Mouse (Mus musculus): ENCODE measurements around the gene Cpm. TPM values are rescaled to one million over a fixed set of nuclear protein-coding genes. Genes with fewer than 3 reads are reported as not detected.

Cpm gene
- total and polyA plus RNA-seq, 3 experiments: 0.04 to 0.31 (median 0.17) TPM

DNA sequence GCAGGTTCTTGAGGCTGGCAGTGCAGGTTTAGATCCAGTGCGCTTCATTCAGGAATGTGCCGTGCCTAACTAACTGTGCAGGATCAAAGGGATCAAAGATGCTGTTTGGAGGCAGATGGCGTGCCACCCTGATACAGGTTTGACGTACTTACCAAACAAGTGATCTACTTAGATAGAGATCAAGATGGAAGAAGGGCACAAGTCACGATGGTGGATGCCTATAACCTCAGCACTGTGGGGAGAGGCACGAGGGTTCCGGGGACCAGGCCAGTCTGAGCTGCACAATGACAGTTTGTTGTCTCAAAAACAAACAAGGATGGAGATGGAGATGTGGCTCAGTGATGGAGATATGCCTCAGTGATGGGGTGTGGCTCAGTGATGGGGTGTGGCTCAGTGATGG is 21.4 kb downstream of the Cpm start:
- Histone ChIP-seq H3K27ac (ENCODE audit: insufficient read depth, low read depth) (no peak overlapping the region), H3K4me3 (replicated peaks in 1 of 3; ENCODE audit: low read depth in 2 of 3, low read length in 2 of 3, poor library complexity in 1 of 3) (no peak overlapping the region), H3K9me3 (replicated peaks; ENCODE audit: low read length) (no peaks in the 10 kb centered on the region), H3K4me1 (ENCODE audit: control insufficient read depth in 1 of 2, insufficient read depth in 2 of 2) (peaks cover 3 to 27% of the 10 kb centered on the region in 2 experiments; a peak in 3 of 4 replicates), H3K9ac (ENCODE audit: insufficient read depth, low read depth) (no peak overlapping the region), H3K79me2 (replicated peaks; ENCODE audit: control insufficient read depth, extremely low read depth, insufficient read depth, poor library complexity, severe bottlenecking) (no peaks in the 10 kb centered on the region), H3K27me3 (replicated peaks) (no peaks in the 10 kb centered on the region), H3K4me2 (ENCODE audit: insufficient read depth, low read depth, poor library complexity, severe bottlenecking) (no peak overlapping the region), H3K36me3 (replicated peaks in 1 of 2; ENCODE audit: control insufficient read depth in 1 of 2, insufficient read depth in 1 of 2, low read length in 1 of 2) (no peaks in the 10 kb centered on the region)
- dilution Hi-C loops (cut with MboI; ENCODE audit: extremely low pct_ligation_motif_present, extremely low pct_unique_long_range_greater_than_20kb, low sequenced_read_pairs): no loop called here
- in situ Hi-C loops (cut with MboI; ENCODE audit: low pct_ligation_motif_present, low pct_unique_long_range_greater_than_20kb, low sequenced_read_pairs): no loop called here
- no peak for DNase-seq (ENCODE audit: extremely low read depth)
- TF ChIP-seq POLR2AphosphoS2 (IDR thresholded peaks at IDR 0.05; ENCODE audit: low read depth, low read length): no peak
- no peak for TF ChIP-seq EP300 (IDR thresholded peaks at IDR 0.05; ENCODE audit: low read length)
- no peak for TF ChIP-seq SIN3A (IDR thresholded peaks at IDR 0.05; ENCODE audit: low read length)
- TF ChIP-seq ZC3H11A (IDR thresholded peaks at IDR 0.05; ENCODE audit: low read depth, low read length): no peak
- TF ChIP-seq ELF1 (IDR thresholded peaks at IDR 0.05; ENCODE audit: low read depth, low read length): no peak
- TF ChIP-seq MXI1 (IDR thresholded peaks at IDR 0.05; ENCODE audit: low read depth, low read length): no peak
- TF ChIP-seq USF2 (conservative IDR thresholded peaks at IDR 0.05; ENCODE audit: low read depth, low read length): no peak
- TF ChIP-seq HCFC1 (IDR thresholded peaks at IDR 0.05; ENCODE audit: low read depth, low read length): no peak
- no peak for TF ChIP-seq CHD1 (IDR thresholded peaks at IDR 0.05; ENCODE audit: low read depth, low read length)
- TF ChIP-seq SMC3 (IDR thresholded peaks at IDR 0.05; ENCODE audit: low read depth, low read length): no peak
- TF ChIP-seq RCOR1 (conservative IDR thresholded peaks at IDR 0.05; ENCODE audit: low read depth, low read length): no peak
- TF ChIP-seq ZMIZ1 (IDR thresholded peaks at IDR 0.05; ENCODE audit: low read depth, low read length): no peak
- no peak for TF ChIP-seq ETS1 (conservative IDR thresholded peaks at IDR 0.05; ENCODE audit: low read depth, low read length)
- TF ChIP-seq JUN (IDR thresholded peaks at IDR 0.05; ENCODE audit: insufficient read depth, low read depth, low read length): no peak
- TF ChIP-seq GABPA (IDR thresholded peaks at IDR 0.05; ENCODE audit: insufficient replicate concordance, low read depth, low read length): no peak
- no peak for TF ChIP-seq ZKSCAN1 (IDR thresholded peaks at IDR 0.05; ENCODE audit: borderline replicate concordance, low read depth, low read length)

DNA sequence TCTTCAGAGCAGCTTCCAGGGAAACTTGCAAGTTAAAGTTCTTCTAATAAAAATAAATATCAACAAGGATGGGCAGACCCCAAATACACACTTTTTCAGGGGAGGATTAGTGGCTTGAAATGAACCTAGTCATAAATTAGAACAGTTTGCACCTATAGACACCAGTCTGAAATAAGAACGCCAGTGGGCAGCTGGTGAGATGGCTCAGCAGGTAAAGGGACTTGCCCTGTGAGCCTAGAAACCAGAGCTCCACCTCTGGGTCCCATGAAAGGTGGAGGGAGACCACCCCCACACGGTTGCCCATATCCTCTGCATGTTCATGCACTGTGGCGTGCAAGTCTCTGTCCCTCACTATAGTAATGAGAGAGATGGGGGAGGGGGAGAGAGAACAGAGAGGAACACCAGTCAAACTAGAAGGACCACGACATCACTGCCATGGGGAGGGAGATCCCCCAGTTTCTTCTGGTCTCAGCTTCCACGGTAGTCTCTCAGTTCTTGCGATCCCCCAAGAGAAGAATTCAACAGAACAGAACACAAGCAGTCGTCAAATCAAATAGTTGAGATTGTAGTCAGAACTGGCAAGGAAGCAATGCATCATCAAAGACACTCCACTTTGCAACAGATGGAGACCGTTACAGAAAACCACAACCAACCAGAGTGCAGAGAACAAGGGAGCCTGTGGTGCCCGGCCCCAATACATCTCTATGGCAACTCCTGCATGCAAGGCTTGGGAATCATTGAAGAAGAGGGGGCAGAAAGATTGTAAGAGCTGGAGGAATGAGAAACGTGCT is 22.5 kb downstream of the Cpm start:
- Histone ChIP-seq H3K4me1 (ENCODE audit: control insufficient read depth in 1 of 2, insufficient read depth in 2 of 2) (peaks cover 3 to 27% of the 10 kb centered on the region in 2 experiments; a peak in 3 of 4 replicates), H3K27me3 (replicated peaks) (no peaks in the 10 kb centered on the region), H3K4me2 (ENCODE audit: insufficient read depth, low read depth, poor library complexity, severe bottlenecking) (0 out of 2 replicates have a peak overlapping the region, but pooled peaks have one; percentile 8), H3K36me3 (replicated peaks in 1 of 2; ENCODE audit: control insufficient read depth in 1 of 2, insufficient read depth in 1 of 2, low read length in 1 of 2) (no peaks in the 10 kb centered on the region), H3K9me3 (replicated peaks; ENCODE audit: low read length) (no peaks in the 10 kb centered on the region), H3K79me2 (replicated peaks; ENCODE audit: control insufficient read depth, extremely low read depth, insufficient read depth, poor library complexity, severe bottlenecking) (no peaks in the 10 kb centered on the region), H3K9ac (ENCODE audit: insufficient read depth, low read depth) (no peak overlapping the region), H3K27ac (ENCODE audit: insufficient read depth, low read depth) (no peak overlapping the region), H3K4me3 (replicated peaks in 1 of 3; ENCODE audit: low read depth in 2 of 3, low read length in 2 of 3, poor library complexity in 1 of 3) (no peak overlapping the region)
- dilution Hi-C loops (cut with MboI; ENCODE audit: extremely low pct_ligation_motif_present, extremely low pct_unique_long_range_greater_than_20kb, low sequenced_read_pairs) (no loop called here), in situ Hi-C loops (cut with MboI; ENCODE audit: low pct_ligation_motif_present, low pct_unique_long_range_greater_than_20kb, low sequenced_read_pairs) (no loop called here)
- TF ChIP-seq RCOR1 (conservative IDR thresholded peaks at IDR 0.05; ENCODE audit: low read depth, low read length) (no peak), MAFK (IDR thresholded peaks at IDR 0.05; ENCODE audit: insufficient replicate concordance, low read length) (no peak), ZMIZ1 (IDR thresholded peaks at IDR 0.05; ENCODE audit: low read depth, low read length) (no peak), MEF2A (IDR thresholded peaks at IDR 0.05; ENCODE audit: borderline replicate concordance, low read depth, low read length) (no peak), TBP (conservative IDR thresholded peaks at IDR 0.05; ENCODE audit: low read depth, low read length) (no peak), MAZ (IDR thresholded peaks at IDR 0.05; ENCODE audit: low read depth, low read length) (no peak), NRF1 (IDR thresholded peaks at IDR 0.05; ENCODE audit: low read depth, low read length) (no peak), ELF1 (IDR thresholded peaks at IDR 0.05; ENCODE audit: low read depth, low read length) (no peak), KAT2A (IDR thresholded peaks at IDR 0.05; ENCODE audit: insufficient replicate concordance, low read length) (no peak), EP300 (IDR thresholded peaks at IDR 0.05; ENCODE audit: low read length) (no peak), ZNF384 (IDR thresholded peaks at IDR 0.05; ENCODE audit: low read depth, low read length) (no peak), RAD21 (IDR thresholded peaks at IDR 0.05; ENCODE audit: low read depth, low read length) (no peak; the same call in none of the 2 replicates), POLR2A (IDR thresholded peaks at IDR 0.05; ENCODE audit: low read depth, low read length) (no peak), USF2 (conservative IDR thresholded peaks at IDR 0.05; ENCODE audit: low read depth, low read length) (no peak), UBTF (IDR thresholded peaks at IDR 0.05; ENCODE audit: low read depth, low read length) (no peak), JUN (IDR thresholded peaks at IDR 0.05; ENCODE audit: insufficient read depth, low read depth, low read length) (no peak), CHD1 (IDR thresholded peaks at IDR 0.05; ENCODE audit: low read depth, low read length) (no peak), MXI1 (IDR thresholded peaks at IDR 0.05; ENCODE audit: low read depth, low read length) (no peak), NELFE (IDR thresholded peaks at IDR 0.05; ENCODE audit: low read depth, low read length) (no peak)
- DNase-seq (ENCODE audit: extremely low read depth): peak; percentile 63
